Mouse (Mus musculus) adrenal gland, postnatal 36 days (tissue): ENCODE measurements around the gene Aanat. TPM values are rescaled to one million over a fixed set of nuclear protein-coding genes. Genes with fewer than 3 reads are reported as not detected.

Experiments used
- DNase-seq, 2 experiments: peaks; one replicate each; pipeline ENCODE4 v3.0.0; 2021; ENCODE audit warnings: mixed read lengths in 1 of 2
- long read RNA-seq, 2 experiments: library from polyadenylated mRNA; stranded (forward); transcript quantifications; one replicate each; pipeline ENCODE4 v2.0.0; 2021; ENCODE audit warnings: borderline sequencing depth in 2 of 2
- total RNA-seq, 2 experiments: library from RNA; stranded (reverse); gene quantifications; 2 replicates each; pipeline ENCODE4 v1.2.3; 2021

Aanat gene
- not detected for total RNA-seq
- long read RNA-seq, experiment 1, result 0 reads
- long read RNA-seq, experiment 2, result 0 reads

DNA sequence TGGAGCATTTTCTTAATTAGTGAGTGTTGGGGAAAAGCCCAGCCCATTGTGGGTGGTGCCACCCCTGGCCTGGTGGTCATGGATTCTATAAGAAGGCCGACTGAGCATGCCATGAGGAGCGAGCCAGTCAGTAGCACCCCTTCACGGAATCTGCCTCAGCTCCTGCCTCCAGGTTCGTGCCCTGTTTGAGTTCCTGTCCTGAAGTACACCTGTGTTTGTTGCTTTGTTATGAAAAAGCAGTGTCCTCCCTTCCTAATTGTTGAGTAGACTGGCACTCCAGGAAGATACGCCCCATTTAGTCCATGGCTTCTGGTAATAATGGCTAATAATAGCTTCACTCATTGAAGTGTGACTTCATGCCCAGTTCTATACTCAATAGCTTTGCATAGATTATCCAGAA is at the start of gene Aanat:
Aanat (plus strand) TSS at position 123 of the 400 bp plus-strand sequence.
- DNase-seq, result no peak

DNA sequence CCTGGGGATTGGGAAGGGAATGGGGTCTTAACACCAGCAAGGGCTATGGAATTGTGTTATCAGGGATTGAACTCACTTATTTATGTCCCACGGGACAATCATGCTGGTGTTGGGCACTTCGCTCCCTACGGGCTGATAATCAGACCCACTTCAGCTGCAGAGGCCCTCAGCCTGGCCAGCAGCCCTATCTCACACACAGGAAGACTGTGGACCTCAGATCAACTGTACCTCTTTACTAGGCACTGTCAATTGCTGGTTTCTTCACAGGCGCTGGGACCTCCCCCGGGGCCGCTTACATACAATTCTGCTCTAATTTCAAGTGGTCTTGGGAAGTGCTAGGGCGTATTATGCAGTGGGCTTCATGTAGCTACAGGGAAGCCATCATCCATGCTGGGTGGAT is 49.5 kb upstream of the Aanat start:
- no peak for DNase-seq

DNA sequence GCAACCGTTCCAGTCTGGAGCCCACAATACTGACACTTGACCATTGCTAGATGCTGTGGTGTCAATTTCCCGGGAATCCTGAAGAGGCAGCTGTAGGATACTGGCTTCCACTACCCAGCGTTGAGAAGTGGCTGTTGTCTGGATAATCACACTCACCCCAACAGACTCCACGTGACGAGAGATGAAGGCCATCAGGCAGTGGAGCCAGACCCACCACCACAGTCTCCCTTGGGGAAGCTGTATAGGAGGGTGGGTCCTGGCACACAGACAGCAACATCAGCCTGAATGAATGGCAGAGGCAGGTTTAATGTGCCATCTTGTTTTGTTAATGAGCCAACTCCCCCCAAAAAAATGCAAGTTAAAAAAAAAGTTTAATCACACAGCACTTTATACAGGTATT is 48.8 kb upstream of the Aanat start:
- DNase-seq, result no peak

DNA sequence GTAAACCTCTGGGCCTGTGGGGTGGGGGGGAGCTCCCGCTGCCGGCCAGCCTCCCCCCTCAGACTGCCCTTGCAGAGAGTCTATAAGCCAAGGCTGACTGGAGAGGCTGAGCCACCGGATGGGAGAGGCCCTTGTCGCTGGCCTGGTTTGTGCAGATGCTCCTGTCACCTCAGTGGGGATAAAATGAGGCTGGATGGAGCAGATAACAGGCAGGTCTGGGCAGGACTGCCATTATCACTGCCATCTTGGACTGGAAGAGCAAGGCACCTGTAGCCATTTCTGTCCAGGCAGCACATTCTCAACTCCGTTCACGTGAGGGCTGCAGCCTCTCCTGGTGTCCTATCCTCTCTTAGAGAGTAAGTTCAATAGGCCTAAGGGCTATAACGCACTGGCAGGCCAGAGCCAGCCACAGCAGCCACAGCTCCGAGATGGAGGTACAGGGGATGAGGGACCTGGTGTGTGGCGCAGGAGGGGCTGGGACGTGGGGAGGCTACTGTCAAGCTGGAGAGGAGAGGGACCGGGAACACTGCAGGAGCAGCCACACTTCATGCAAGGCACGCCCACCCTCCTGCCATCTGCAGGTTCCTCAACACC is 48.0 kb upstream of the Aanat start:
- no peak for DNase-seq

DNA sequence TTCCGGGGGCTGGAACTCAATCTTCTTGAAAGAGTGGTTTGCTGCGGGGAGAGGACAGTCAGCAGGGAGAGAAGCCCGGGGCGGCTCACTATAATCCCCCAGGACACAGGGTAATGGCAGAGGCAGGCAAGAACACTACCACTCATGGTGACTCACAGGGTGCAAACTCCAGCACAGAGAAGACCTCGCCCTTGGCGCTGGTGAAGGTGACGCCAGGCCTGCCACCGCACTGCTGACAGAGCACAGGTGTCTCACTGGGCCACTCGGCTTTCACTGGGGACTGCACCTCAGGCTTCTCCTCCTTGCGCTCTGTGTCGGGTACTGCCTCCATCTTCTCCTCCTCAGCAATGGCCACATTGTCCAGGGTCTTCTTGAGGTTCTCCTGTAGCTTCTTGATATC is 45.0 kb upstream of the Aanat start:
- no peak for DNase-seq

DNA sequence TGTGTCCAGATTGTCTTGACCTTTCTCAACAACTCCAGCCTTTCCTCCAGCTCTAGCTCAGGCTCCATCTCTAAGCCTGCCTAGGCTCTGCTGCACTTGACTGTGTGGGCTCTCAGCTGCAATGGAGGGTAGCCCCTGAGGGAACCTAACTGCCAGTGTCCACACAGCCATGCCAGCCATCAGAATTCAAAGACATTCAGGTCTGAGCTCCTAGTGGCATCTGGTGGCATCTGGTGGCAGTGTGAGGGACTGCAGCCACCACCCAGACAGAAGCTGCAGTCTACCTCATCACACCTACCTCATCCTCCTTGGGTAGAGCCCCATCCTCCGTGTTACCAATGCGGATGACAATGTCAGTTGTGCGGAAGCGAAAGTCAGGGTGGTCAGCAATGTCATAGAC is 43.1 kb upstream of the Aanat start:
- DNase-seq, result peak; percentile 36 to 44

DNA sequence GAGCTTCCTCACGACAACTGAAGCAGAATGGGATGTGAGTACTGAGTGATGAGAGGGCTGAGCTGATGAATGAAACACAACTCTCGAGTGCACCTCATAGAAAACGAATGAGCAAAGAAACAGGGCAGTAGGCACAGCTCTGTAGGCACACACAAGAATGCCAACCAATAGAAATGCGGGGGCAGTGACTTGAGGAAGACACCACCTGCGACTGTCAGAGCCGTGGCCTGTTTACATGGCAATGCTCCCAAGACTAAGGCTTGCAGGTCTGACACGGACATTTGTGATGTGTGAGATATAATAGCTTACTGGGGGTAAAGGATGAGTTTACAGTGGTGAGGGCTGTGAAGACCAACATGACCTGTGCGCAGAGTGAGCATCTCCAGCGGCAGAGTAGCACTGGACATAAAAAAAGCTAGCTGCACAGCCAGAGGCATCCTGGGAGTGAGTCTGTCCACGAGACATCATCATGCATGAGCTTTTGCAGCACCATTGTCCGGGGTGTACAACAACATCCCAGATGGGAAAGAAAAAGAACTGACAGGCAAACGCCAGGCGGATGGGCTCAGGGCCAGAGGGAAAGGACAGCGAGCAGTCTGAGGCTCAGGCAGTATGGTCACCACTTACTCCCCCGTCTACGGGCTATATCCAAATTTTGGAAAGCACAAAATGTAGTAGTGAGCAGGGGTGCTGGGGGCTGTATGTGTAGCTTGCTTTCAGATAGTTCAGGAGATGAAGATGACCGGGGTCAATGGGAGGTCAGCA is 38.8 kb upstream of the Aanat start:
- no peak for DNase-seq

DNA sequence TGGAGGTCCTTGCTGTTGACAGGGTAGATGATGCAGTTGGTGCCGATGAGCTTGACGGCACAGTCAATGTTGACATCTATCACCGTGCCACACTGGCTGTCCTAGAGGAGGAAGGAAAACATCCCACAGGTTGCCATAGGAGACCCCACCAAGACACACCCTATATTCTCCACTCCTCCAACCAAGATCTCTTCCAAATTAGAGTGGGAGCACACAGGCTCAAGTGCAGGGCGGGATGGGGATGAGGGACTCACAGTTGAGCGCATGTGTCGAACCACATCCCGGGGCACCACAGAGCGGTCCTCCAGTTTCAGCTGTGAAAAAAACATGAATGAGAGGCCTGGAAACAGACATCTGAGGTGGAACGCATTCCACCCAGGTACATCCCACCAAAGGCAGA is 37.5 kb upstream of the Aanat start:
- DNase-seq, result no peak

DNA sequence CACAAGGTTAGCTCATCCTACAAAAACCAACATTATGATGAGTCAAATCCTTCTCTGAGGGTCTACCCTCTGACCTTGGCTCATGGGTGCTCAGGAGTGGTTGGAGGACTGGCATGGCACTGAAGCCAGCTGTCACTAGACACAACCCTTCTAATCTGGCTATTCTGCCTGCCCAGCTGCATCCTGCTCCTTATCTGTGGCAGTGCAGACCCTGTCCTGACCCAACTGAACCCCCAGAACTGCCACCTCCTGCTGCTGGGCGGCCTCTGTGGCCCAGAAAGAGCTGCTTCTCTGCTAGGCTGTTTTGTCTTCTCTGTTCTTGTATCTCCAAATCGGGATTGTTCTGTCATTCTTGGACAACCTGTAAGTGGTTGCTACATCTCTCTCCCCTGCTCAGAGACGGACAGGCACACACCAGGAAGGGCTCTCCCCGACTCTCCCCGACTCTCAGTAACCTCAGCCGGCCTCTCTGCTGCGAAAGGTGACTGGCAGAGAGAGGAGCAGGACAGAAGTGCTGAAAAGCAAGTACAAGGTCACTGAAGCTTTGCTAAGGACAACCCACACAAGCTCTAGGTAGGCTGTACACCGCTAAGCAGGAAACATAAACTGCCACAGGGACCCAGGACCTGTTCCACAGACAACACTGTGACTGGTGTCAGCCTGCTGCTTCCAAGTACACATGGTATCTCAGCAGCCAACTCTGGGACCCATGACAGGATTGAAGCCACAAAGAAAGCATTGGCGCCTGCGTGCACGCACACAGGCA is 36.8 kb upstream of the Aanat start:
- DNase-seq, result no peak

DNA sequence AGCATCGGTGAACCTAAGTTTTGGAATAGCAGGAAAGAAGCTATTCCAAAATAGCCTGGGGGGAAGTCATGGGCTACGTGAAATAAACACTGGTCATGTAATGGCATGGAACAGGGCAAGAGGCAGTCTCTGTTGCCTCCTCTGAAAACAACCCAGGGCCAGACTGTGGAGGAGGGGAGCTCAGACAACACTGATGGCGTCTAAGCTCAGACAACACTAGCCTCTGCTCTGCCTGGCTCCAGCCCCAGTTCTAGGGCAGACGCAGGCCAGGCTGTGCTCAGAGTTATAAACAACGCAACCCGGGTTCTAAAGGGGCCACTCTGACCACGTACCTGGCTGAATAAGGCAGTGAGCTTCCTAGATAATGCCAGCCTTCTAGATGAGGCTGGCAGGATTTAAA is 35.5 kb upstream of the Aanat start:
- no peak for DNase-seq

DNA sequence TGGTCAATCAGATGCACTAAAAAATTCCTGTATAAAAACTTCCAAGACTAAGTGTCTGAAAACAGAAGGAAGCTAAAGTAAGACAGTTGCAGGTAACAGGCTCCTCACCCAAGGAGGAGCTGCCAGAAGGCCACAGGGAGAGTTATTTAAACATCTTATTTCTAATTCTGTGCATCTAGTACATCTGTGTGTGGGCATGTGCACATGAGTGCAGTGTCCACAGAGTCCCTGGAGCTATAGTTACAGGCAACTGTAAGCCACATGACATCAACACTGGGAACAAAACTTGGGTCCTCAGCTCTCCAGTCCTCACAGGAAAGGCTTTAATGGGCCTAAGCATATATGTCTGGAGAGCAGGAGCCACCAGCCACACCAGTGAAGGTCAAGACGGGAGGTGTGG is 34.0 kb upstream of the Aanat start:
- no peak for DNase-seq

DNA sequence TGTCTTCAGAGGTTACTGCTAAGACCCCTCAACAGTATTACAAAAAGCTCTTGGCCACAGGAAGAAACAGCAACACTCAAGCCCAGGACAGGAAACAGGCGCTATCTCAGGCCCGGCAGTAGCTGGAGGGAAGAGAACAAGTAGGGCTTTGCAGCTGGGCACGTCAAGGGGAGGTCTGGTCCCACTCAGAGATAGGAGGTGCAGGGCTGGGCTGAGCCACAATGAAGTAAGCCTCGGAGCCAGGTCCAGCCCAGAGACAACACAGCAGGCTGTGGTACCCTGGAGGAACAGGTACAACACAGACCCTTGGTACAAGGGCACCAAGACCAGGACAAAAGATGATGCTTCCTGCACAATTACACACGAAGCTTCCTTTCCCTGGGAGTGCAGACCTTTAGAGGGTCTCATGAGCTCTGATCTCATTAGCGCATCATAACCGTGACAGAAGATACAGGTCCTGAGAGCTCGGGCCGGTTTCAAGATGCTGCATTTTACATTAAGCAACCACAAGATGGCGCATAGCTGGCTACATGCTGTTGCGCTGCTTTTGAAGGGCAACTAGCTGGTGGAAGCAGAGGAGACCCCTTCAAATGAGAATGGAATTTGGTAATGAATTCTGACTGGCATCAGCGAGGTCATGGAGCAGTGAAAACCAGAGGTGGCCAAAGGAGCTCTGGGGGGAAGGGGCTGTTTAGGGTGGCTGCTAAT is 31.9 kb upstream of the Aanat start:
- peak; percentile 31 to 45 for DNase-seq

DNA sequence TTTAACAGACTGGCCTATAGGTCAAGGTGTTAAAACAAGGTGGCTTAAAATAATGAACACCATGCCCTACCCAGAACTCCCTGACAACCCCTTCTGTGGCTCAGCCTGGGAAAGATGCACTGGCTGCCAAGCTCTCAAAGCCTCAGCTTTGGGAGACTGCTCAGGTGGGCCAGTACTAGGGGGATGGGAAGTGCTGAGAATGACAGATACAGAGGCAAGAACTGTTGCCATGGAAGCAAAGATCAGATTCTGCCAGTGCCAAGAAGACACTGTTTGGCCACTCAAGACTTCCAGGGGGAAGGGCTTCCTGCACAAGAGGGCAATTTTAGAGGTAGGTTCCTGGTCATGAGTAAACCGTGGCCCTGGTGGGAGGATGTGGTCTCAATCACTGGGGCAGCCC is 30.7 kb upstream of the Aanat start:
- no peak for DNase-seq

DNA sequence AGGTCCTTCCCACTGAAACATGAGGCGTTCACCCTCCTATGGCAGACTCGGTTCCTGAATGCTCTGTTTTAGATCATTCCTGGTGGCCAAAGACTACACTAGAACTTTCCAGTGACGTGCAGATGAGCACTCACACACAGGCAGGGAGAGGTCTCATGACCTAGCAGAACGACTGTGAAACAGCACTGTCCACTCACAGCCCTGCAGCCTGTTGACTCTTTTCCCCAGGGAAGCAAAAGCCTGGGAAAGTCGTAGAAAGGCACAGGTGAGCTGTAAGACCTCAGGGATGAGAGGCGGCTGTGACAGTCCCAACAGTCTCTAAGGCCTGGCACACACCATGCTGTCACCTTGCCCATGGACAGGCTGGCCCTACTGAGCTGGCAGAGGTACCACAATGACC is 29.9 kb upstream of the Aanat start:
- no peak for DNase-seq

DNA sequence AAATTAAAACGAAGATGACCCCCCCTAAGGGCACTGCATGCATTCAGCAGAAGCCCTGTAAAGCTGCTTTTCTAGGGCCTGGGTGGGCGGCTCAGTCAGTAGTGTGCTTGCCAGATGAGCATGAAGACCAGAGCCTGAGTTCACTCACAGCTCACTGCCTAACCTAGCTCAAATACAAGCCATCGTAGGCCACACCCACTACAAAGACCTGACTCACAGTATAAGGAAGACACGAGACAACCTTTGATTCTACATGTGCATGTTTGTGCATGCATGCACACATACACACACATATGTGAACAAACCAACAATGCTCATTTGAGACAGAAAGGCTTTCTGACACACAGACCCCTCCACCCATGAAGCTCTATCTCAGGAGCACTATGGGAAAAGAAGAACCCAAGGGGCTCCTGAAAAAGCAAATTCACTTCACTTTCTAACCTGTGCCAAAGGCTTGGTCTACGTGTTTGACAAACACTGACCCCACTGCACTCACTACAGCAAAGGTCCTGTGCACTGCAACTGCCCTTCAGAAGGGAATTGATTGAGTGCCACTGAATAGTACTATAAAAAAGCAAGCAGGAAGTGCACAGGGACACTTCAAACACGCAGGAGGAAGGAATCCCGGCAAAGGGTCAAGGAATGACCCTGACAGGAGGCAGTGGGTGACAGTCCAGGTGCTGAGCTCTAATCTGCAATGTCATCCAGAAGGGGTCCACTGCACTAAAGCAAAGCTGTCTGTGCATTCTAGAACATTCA is 20.8 kb upstream of the Aanat start:
- no peak for DNase-seq

DNA sequence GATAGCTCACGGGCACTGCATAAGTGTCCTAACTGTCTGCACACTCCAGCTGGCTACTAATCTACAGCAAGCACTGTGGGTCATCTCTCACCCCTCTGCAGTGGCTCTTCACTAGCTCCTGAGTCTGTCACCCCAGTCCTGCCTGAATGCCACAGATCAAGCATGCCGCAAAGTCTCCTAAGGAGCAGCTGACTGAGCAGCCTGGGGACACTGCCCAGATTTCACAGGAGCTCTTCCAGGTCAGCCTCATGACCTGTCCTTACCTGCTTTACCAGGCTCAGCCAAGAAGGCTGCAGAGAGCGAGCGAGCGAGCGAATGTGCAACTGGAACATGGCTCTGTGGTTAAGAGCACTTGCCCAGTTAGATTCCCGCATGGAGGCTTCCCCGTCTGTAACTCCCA is 18.7 kb upstream of the Aanat start:
- no peak for DNase-seq

DNA sequence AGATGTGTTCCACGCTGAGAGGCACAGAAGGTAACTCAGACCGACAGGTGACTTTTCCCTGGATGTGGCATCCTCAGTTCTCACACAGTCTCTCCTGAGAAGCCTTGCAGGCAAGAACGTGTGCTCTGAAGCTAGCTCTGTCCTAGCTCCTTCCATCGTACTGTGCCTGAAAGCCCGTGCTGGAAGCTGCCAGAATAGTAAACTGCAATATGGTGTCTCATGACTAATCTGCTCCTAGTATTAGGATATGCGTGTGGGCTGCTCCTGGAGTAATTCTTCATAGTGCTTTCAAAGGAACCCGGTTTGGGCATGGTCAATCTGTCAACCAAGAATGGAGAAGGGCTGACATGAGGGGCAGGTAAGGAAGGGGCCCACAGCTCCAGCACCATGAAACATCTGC is 15.4 kb upstream of the Aanat start:
- no peak for DNase-seq

DNA sequence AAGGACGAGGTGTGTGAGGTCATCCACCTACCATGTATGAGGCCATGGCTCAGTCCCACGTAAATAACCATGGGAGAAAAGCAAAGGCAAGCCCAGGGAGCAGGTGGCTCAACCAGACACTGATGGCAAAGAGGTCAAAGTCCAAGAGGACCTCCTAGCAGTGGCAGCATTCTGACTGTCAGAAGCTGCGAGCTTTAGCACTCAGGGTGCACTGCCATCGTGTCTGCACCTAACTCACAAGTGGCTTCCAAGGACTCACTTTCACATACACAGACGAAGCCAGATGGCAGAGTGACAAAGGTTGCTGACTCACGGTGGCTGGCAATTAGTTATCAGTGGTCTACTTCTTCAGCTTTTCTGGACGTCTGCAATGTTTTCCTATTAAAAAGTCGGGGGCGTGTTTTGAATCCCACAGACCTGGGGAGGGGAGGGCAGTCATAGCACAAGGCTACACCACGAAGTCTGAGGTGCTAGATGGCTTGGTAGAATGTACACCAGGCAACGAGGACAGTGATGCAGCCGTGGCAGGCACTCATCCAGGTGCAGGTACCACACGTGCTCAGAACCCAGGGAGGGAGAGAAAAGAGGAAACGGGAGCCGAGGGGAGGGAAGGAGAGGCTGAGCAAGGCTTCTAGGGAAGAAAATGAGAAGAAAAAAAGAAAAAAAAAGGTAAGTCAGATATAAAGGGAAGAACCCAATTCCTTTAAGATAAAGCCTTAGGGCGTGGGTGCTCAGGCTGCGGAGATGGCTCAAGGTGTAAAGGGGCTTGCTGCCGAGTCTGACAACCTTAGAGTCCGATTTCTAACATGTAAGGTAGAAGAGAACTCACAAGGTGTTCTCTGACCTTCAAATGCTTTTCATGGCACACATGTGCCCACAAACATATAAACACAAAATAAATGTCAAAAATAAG is 14.2 kb upstream of the Aanat start:
- peak; percentile 83 to 89 for DNase-seq

DNA sequence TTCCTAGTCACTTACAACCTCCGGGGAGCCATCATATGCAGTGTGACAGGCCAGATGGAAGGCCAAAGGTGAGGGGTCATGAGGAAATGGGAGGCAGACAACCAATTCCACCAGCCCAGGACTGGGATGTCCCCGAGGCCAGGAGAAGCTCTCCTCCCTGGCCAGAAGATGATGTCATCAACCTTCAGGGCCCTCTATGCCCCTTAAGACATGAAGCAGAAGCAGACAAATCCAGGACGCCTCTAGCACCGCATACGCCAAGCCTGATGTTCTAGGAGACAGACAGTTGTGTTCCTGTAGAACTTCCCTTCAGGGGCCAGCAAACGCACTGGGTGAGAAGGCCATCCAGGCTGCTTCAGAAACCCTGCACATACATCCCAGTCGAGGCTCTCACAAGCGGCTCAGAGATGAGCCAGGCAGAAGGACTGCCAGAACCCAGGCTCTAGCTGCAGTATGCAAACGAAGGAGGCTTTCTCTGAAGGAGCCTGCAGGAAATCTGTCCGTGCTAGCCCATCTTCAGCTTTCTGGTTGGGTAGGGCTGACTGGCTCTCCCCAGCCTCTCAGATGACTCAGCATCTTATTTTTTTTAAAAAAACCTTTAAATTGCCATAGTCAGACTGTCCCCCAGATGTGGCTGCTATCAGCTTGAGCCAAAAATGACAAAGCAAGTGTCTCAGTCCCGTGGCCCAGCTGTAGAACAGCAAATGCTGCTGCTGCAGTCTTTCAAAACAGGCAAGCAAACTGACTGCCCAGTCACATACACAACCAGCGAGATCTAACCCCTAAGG is 13.3 kb upstream of the Aanat start:
- peak in 1 of 2 experiments; percentile 31 for DNase-seq

DNA sequence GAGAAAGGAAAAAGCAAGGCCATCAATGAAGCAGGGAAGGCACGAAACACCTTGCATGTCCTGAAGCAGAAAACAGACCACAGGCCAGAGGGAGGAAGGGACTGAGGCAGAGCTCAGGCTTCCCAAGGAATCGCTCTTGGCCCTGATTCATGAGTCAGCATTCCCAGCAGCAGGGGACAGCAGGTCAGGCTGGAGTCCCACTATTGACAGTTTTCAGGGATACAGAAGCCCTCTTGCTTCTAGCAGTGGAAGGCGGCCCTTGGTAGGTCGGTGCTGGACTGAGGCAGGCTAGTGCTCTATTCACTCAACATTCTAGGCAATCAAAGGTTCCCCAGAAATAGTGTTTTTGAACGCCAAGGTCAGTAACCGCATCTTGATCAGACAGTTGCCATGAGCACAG is 11.7 kb upstream of the Aanat start:
- DNase-seq, result peak in 1 of 2 experiments; percentile 35
